Mouse (Mus musculus) erythroblast, embryonic 14.5 days (primary cell): Measurements from ENCODE around the gene Dlgap1.

Source experiments
- GATA1 ChIP-seq: IDR thresholded peaks from 2 replicates; pipeline ENCODE4 v1.6.1; 2012; ENCODE audit warnings: low read length, inconsistent platforms, mixed read lengths
- TAL1 ChIP-seq: IDR thresholded peaks from 3 replicates; pipeline ENCODE4 v1.6.1; 2012; ENCODE audit warnings: low read length, inconsistent platforms, mixed read lengths

GRCm38 (mm10) chr17:70847086-70847485 lies 878.2 kb downstream of the Dlgap1 start:
- TF ChIP-seq TAL1 (no peak), GATA1 (no peak)
